Mouse (Mus musculus): ENCODE data around the gene Polg. TPM values are rescaled to one million over a fixed set of nuclear protein-coding genes. Genes with fewer than 3 reads are reported as not detected.
A peak's percentile ranks its signal among the peaks of the same experiment; 100 is the strongest.

Gene Polg
- total and polyA plus RNA-seq, 3 experiments: 53.1 to 116 (median 62.1) TPM

GRCm38 (mm10) chr7:79473496-79474194, 7.5 kb upstream of the Polg start:
- Histone ChIP-seq H3K4me1 (ENCODE audit: control insufficient read depth in 1 of 2, insufficient read depth in 2 of 2) (peaks cover 7 to 27% of the 10 kb centered on the region in 2 experiments; a peak in 3 of 4 replicates), H3K4me3 (replicated peaks in 1 of 3; ENCODE audit: low read depth in 2 of 3, low read length in 2 of 3, poor library complexity in 1 of 3) (no peak overlapping the region), H3K9ac (ENCODE audit: insufficient read depth, low read depth) (no peak overlapping the region), H3K36me3 (replicated peaks in 1 of 2; ENCODE audit: control insufficient read depth in 1 of 2, insufficient read depth in 1 of 2, low read length in 1 of 2) (no peaks in the 10 kb centered on the region), H3K27me3 (replicated peaks) (peaks cover 12% of the 10 kb centered on the region), H3K9me3 (replicated peaks; ENCODE audit: low read length) (peaks cover 2% of the 10 kb centered on the region), H3K27ac (ENCODE audit: insufficient read depth, low read depth) (no peak overlapping the region), H3K79me2 (replicated peaks; ENCODE audit: control insufficient read depth, extremely low read depth, insufficient read depth, poor library complexity, severe bottlenecking) (no peaks in the 10 kb centered on the region), H3K4me2 (ENCODE audit: insufficient read depth, low read depth, poor library complexity, severe bottlenecking) (no peak overlapping the region)
- dilution Hi-C loops (cut with MboI; ENCODE audit: extremely low pct_ligation_motif_present, extremely low pct_unique_long_range_greater_than_20kb, low sequenced_read_pairs): no loop called here
- no peak for DNase-seq (ENCODE audit: extremely low read depth)
- in situ Hi-C loops (cut with MboI; ENCODE audit: low pct_ligation_motif_present, low pct_unique_long_range_greater_than_20kb, low sequenced_read_pairs): loop anchor here (25.0 kb wide), 1 partner anchor 211 kb away; the partner anchor contains the start of gene Abhd2
- TF ChIP-seq MXI1 (IDR thresholded peaks at IDR 0.05; ENCODE audit: low read depth, low read length) (no peak), ZNF384 (IDR thresholded peaks at IDR 0.05; ENCODE audit: low read depth, low read length) (no peak), POLR2A (IDR thresholded peaks at IDR 0.05; ENCODE audit: low read depth, low read length) (no peak), MEF2A (IDR thresholded peaks at IDR 0.05; ENCODE audit: borderline replicate concordance, low read depth, low read length) (no peak), GABPA (IDR thresholded peaks at IDR 0.05; ENCODE audit: insufficient replicate concordance, low read depth, low read length) (no peak), MAX (IDR thresholded peaks at IDR 0.05; ENCODE audit: low read length) (no peak), PAX5 (IDR thresholded peaks at IDR 0.05; ENCODE audit: low read length) (no peak), MYC (IDR thresholded peaks at IDR 0.05; ENCODE audit: low read depth, low read length) (no peak), ELF1 (IDR thresholded peaks at IDR 0.05; ENCODE audit: low read depth, low read length) (no peak), EP300 (IDR thresholded peaks at IDR 0.05; ENCODE audit: low read length) (no peak), POLR2AphosphoS2 (IDR thresholded peaks at IDR 0.05; ENCODE audit: low read depth, low read length) (no peak), CHD1 (IDR thresholded peaks at IDR 0.05; ENCODE audit: low read depth, low read length) (no peak), HCFC1 (IDR thresholded peaks at IDR 0.05; ENCODE audit: low read depth, low read length) (no peak), ZC3H11A (IDR thresholded peaks at IDR 0.05; ENCODE audit: low read depth, low read length) (no peak), BHLHE40 (IDR thresholded peaks at IDR 0.05; ENCODE audit: low read depth, low read length) (no peak)

GRCm38 (mm10) chr7:79472792-79473191, 6.6 kb upstream of the Polg start:
- H3K4me1 ChIP-seq (ENCODE audit: control insufficient read depth in 1 of 2, insufficient read depth in 2 of 2): peaks cover 7 to 27% of the 10 kb centered on the region in 2 experiments; a peak in 3 of 4 replicates
- in situ Hi-C loops (cut with MboI; ENCODE audit: low pct_ligation_motif_present, low pct_unique_long_range_greater_than_20kb, low sequenced_read_pairs) (loop anchor here (25.0 kb wide), 1 partner anchor 210 kb away; the partner anchor contains the start of gene Abhd2), dilution Hi-C loops (cut with MboI; ENCODE audit: extremely low pct_ligation_motif_present, extremely low pct_unique_long_range_greater_than_20kb, low sequenced_read_pairs) (no loop called here)
- H3K4me3 ChIP-seq (replicated peaks in 1 of 3; ENCODE audit: low read depth in 2 of 3, low read length in 2 of 3, poor library complexity in 1 of 3): no peak overlapping the region
- H3K9me3 ChIP-seq (replicated peaks; ENCODE audit: low read length): peaks cover 2% of the 10 kb centered on the region
- no peak for TF ChIP-seq MAFK (IDR thresholded peaks at IDR 0.05; ENCODE audit: insufficient replicate concordance, low read length)
- peak; percentile 40 for TF ChIP-seq RAD21 (IDR thresholded peaks at IDR 0.05; ENCODE audit: low read depth, low read length)
- TF ChIP-seq E2F4 (IDR thresholded peaks at IDR 0.05; ENCODE audit: insufficient replicate concordance, low read depth, low read length): no peak
- TF ChIP-seq NELFE (IDR thresholded peaks at IDR 0.05; ENCODE audit: low read depth, low read length): no peak
- no peak for TF ChIP-seq MAZ (IDR thresholded peaks at IDR 0.05; ENCODE audit: low read depth, low read length)
- TF ChIP-seq GABPA (IDR thresholded peaks at IDR 0.05; ENCODE audit: insufficient replicate concordance, low read depth, low read length): no peak
- no peak for TF ChIP-seq ETS1 (conservative IDR thresholded peaks at IDR 0.05; ENCODE audit: low read depth, low read length)
- TF ChIP-seq BHLHE40 (IDR thresholded peaks at IDR 0.05; ENCODE audit: low read depth, low read length): no peak
- no peak for TF ChIP-seq POLR2AphosphoS2 (IDR thresholded peaks at IDR 0.05; ENCODE audit: low read depth, low read length)
- no peak for TF ChIP-seq ZKSCAN1 (IDR thresholded peaks at IDR 0.05; ENCODE audit: borderline replicate concordance, low read depth, low read length)
- TF ChIP-seq ZNF384 (IDR thresholded peaks at IDR 0.05; ENCODE audit: low read depth, low read length): no peak
- peak; percentile 33 to 57; a peak in 3 of 4 replicates for TF ChIP-seq CTCF (conservative IDR thresholded peaks at IDR 0.05 in 1 of 2, IDR thresholded peaks at IDR 0.05 in 1 of 2; ENCODE audit: low read depth in 2 of 2, low read length in 2 of 2)
- TF ChIP-seq SMC3 (IDR thresholded peaks at IDR 0.05; ENCODE audit: low read depth, low read length): peak; percentile 43
- peaks cover 12% of the 10 kb centered on the region for H3K27me3 ChIP-seq (replicated peaks)
- H3K4me2 ChIP-seq (ENCODE audit: insufficient read depth, low read depth, poor library complexity, severe bottlenecking): no peak overlapping the region
- peak; percentile 30 for DNase-seq (ENCODE audit: extremely low read depth)
- no peak overlapping the region for H3K9ac ChIP-seq (ENCODE audit: insufficient read depth, low read depth)
- H3K36me3 ChIP-seq (replicated peaks in 1 of 2; ENCODE audit: control insufficient read depth in 1 of 2, insufficient read depth in 1 of 2, low read length in 1 of 2): no peaks in the 10 kb centered on the region
- H3K79me2 ChIP-seq (replicated peaks; ENCODE audit: control insufficient read depth, extremely low read depth, insufficient read depth, poor library complexity, severe bottlenecking): no peaks in the 10 kb centered on the region
- H3K27ac ChIP-seq (ENCODE audit: insufficient read depth, low read depth): no peak overlapping the region

Data from CH12.LX (cell line).